Mouse (Mus musculus) liver, postnatal 0 days (tissue): ENCODE data around the gene Olfr749. TPM values are rescaled to one million over a fixed set of nuclear protein-coding genes. Genes with fewer than 3 reads are reported as not detected.
"Not testable (repeated sequence)": the region's sequence is repeated elsewhere in the genome, so short reads cannot be mapped to it uniquely, and the experiment has no call there.

Experiments used
- ATAC-seq: fragments of 200-750 bp; cut with Nextera tagmentation; 2 replicates; pipeline ENCODE4 v1.8.0; 2017; ENCODE audit warnings: mild to moderate bottlenecking, moderate library complexity
- DNase-seq: peaks from one replicate; pipeline ENCODE4 v3.0.0-alpha.2; 2016
- H3K27ac ChIP-seq: fragments of 300-500 bp; sonication (generic); 2 replicates; pipeline ENCODE4 v1.5.1; 2014; ENCODE audit warnings: antibody characterized with exemption, moderate library complexity, mild to moderate bottlenecking, low read depth
- H3K27me3 ChIP-seq: fragments of 300-500 bp; sonication (generic); 2 replicates; pipeline ENCODE4 v1.6.1; 2014; ENCODE audit warnings: low read length, control low read depth, mixed read lengths; ENCODE audit not compliant: insufficient read depth
- H3K36me3 ChIP-seq: fragments of 300-500 bp; sonication (generic); replicated peaks from 2 replicates; pipeline ENCODE4 v1.6.1; 2014; ENCODE audit warnings: mild to moderate bottlenecking, control low read depth, low read length, moderate library complexity, mixed read lengths; ENCODE audit not compliant: insufficient read depth
- H3K4me1 ChIP-seq: fragments of 300-500 bp; sonication (generic); 2 replicates; pipeline ENCODE4 v1.6.1; 2014; ENCODE audit warnings: antibody characterized with exemption, mild to moderate bottlenecking, control low read depth; ENCODE audit not compliant: insufficient read depth
- H3K4me2 ChIP-seq: fragments of 300-500 bp; sonication (generic); 2 replicates; pipeline ENCODE4 v1.6.1; 2014; ENCODE audit warnings: low read depth, mild to moderate bottlenecking, low read length, moderate library complexity, mixed read lengths
- H3K4me3 ChIP-seq: fragments of 300-500 bp; sonication (generic); 2 replicates; pipeline ENCODE4 v1.5.1; 2014; ENCODE audit warnings: low read depth, low read length
- H3K9ac ChIP-seq: fragments of 300-500 bp; sonication (generic); replicated peaks from 2 replicates; pipeline ENCODE4 v1.6.1; 2014; ENCODE audit warnings: mild to moderate bottlenecking, moderate library complexity
- H3K9me3 ChIP-seq: fragments of 300-500 bp; sonication (generic); 2 replicates; pipeline ENCODE4 v1.6.1; 2016; ENCODE audit warnings: mild to moderate bottlenecking, control low read depth, low read length, mixed read lengths
- CTCF ChIP-seq: sonication (generic); IDR thresholded peaks from 2 replicates; pipeline ENCODE4 v1.5.1; 2016; ENCODE audit warnings: antibody characterized with exemption, low read depth
- EP300 ChIP-seq: IDR thresholded peaks from 2 replicates; pipeline ENCODE4 v1.6.1; 2016; ENCODE audit warnings: antibody characterized with exemption, low read depth, mild to moderate bottlenecking
- WGBS: fragments of 180-500 bp; shearing (Covaris S2); extraction: QIAGEN DNeasy Blood & Tissue Kit; methylation state at CpG from one replicate; pipeline ENCODE4 v1.1.7; 2014; ENCODE audit not compliant: insufficient replicate concordance; 5-methylcytosine and 5-hydroxymethylcytosine counted together
- polyA plus RNA-seq: library from polyadenylated mRNA; unstranded; fragments of >200 nt; fragmentation: Nextera tagmentation; extraction: Ambion mirVana; gene quantifications from 2 replicates; pipeline ENCODE4 v1.2.1, GENCODE M21; 2015

Olfr749 gene
- polyA plus RNA-seq, 1 experiment from 2014 or later: not detected

DNA sequence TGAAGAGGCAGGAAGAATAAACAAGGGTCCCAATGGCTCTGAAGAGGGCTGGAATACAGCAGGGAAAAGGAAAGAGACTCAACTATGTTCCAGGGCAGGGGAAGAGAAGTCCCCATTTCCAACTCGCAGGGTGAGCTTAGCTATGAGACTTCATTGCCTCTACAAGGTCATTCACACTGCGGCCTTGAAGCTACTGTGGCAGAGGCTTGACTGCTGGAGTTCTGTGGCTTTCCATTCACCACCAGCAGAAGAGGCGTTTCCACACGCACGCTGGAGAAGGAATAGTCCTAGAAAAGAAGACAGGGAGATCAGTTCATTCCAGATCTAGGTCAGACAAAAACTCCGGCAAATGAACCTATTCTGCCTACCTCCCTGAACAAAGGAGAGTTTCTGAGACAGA is 20.8 kb upstream of the Olfr749 start:
- no peak overlapping the region for H3K4me2 ChIP-seq
- H3K4me3 ChIP-seq: no peak overlapping the region
- H3K4me1 ChIP-seq: no peaks in the 10 kb centered on the region
- no peak for DNase-seq
- 88% methylated on average over 6 of the region's 6 CpGs for whole genome bisulfite sequencing
- TF ChIP-seq CTCF (no peak), EP300 (no peak)
- no peak overlapping the region for H3K9ac ChIP-seq
- no peaks in the 10 kb centered on the region for H3K27me3 ChIP-seq
- H3K27ac ChIP-seq: no peak overlapping the region
- no peak for ATAC-seq
- H3K9me3 ChIP-seq: no peaks in the 10 kb centered on the region
- H3K36me3 ChIP-seq: peaks cover 22% of the 10 kb centered on the region

DNA sequence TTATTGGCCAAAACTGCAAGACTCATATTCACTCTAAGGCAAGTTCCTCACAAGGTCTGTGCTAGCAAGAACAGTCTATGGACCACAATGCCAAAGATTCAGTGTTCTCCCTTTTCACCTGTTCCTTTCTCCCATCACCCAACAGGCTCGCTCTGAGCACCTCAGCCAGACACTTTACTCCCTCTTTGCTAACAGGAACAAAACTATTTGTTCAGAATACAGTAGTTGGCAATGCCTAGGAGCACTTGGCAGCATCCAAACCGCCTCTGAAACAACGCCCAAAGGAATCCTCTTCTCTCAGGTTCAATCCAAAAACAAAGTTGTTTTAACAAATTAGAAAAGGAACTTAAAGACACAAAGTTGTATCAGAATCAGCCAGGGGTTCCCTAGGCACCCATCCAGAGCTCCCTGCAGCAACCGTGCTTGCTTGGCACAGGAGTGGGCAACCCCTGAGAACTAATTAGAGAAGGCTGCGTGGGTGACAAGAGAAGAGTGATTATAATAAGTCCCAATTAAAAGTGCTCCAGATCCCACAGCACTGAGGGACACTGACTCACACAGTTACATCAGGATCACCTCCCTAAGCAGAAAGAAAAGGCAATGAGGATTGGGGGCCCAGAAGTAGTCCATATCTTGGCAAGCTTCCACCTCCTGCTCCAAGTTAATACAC is 13.7 kb upstream of the Olfr749 start:
- TF ChIP-seq CTCF (no peak), EP300 (no peak)
- Histone ChIP-seq H3K27me3 (no peaks in the 10 kb centered on the region), H3K27ac (no peak overlapping the region), H3K4me2 (no peak overlapping the region), H3K36me3 (no peaks in the 10 kb centered on the region), H3K9me3 (no peaks in the 10 kb centered on the region), H3K4me1 (no peaks in the 10 kb centered on the region), H3K4me3 (no peak overlapping the region), H3K9ac (no peak overlapping the region)
- DNase-seq: no peak
- WGBS: 67% methylated on average over 5 of the region's 5 CpGs
- no peak for ATAC-seq

DNA sequence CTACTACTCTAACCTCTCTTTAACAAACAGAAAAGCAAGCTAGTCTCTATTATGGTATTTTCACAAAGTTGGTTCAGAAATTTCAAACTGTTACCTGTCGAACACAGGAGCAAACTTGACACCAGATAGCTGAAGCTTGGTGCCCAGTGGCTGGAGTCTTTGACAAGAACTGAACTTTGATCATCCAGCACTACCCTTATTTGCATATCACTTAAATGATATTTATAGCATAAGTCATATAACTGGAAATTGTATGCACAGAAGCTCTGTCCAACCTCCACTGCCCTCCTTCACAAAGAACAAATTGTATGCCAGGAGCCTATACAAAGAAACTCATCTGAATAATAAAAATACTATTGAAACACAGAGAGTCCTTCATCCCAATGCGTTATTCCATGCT is 3.3 kb downstream of the Olfr749 start:
- H3K9ac ChIP-seq: no peak overlapping the region
- no peaks in the 10 kb centered on the region for H3K27me3 ChIP-seq
- H3K4me2 ChIP-seq: no peak overlapping the region
- H3K4me3 ChIP-seq: no peak overlapping the region
- WGBS: 62% methylated on average over 2 of the region's 2 CpGs
- TF ChIP-seq CTCF (no peak), EP300 (no peak)
- ATAC-seq (no peak), DNase-seq (no peak)
- no peaks in the 10 kb centered on the region for H3K9me3 ChIP-seq
- no peaks in the 10 kb centered on the region for H3K4me1 ChIP-seq
- no peaks in the 10 kb centered on the region for H3K36me3 ChIP-seq
- H3K27ac ChIP-seq: no peak overlapping the region

DNA sequence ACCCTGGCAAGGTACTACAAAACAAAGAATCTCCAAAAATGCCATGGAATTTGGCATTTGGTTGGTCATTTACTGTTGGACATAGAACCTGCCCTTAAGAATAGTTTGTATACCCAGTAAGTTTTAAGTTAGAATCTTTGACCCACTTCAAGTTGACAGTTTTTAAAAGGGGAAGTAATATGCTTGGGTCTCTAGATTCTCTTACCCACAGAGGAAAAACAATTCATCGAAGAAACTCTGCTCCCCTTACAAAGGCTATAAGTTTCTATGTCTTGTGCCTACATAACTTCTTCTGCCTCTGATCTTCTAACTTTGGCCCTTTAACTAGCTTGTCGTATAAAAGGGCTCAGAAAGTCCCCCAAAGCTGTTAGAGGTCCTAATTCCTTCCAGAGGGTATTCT is 4.6 kb downstream of the Olfr749 start:
- Histone ChIP-seq H3K9ac (no peak overlapping the region), H3K4me2 (no peak overlapping the region), H3K27ac (no peak overlapping the region), H3K4me1 (no peaks in the 10 kb centered on the region), H3K36me3 (no peaks in the 10 kb centered on the region), H3K4me3 (no peak overlapping the region), H3K27me3 (no peaks in the 10 kb centered on the region), H3K9me3 (no peaks in the 10 kb centered on the region)
- no peak for ATAC-seq
- WGBS: 26% methylated on average over 2 of the region's 2 CpGs
- DNase-seq: no peak
- TF ChIP-seq CTCF: no peak
- no peak for TF ChIP-seq EP300

DNA sequence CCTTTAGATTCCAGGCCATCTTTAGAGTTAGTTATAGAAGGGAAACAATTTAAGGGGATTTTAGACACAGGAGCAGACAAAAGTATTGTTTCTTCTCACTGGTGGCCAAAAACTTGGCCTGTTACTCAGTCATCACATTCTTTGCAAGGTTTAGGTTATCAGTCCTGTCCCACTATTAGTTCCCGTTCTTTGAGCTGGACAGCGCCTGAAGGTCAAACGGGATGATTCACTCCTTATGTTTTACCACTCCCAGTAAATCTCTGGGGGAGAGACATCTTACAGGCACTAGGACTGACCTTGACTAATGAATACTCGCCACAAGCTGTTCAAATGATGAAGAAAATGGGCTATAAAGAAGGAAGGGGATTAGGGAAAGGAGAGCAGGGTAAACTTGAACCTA is 22.5 kb downstream of the Olfr749 start:
- not testable (repeated sequence) for H3K4me1 ChIP-seq, DNase-seq, ATAC-seq, H3K9ac ChIP-seq, H3K4me3 ChIP-seq, H3K36me3 ChIP-seq, H3K27me3 ChIP-seq, H3K4me2 ChIP-seq, H3K27ac ChIP-seq, H3K9me3 ChIP-seq
- 81% methylated on average over 3 of the region's 4 CpGs for WGBS

DNA sequence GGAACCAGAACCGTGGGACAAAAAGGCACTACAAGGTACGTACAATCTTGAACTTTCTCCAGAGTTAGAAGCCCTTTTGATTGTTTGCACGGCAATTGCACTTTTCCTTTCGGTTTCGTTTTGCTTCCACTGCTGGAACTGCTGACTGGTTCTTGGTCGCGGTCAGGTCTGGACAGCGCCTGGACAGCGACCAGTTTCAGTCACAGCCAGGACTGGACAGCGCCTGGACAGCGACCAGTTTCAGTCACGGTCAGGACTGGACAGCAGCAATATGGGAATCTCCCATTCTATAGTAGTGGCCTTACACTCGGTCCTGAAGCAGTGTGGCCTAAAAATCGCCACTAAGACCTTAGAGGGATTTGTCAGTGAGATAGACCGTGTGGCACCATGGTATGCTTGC is 25.0 kb downstream of the Olfr749 start:
- ATAC-seq, H3K9ac ChIP-seq, H3K4me1 ChIP-seq, H3K36me3 ChIP-seq, H3K4me2 ChIP-seq, H3K4me3 ChIP-seq, DNase-seq, H3K27ac ChIP-seq, H3K9me3 ChIP-seq, H3K27me3 ChIP-seq: not testable (repeated sequence)
- WGBS: 84% methylated on average over 14 of the region's 15 CpGs

DNA sequence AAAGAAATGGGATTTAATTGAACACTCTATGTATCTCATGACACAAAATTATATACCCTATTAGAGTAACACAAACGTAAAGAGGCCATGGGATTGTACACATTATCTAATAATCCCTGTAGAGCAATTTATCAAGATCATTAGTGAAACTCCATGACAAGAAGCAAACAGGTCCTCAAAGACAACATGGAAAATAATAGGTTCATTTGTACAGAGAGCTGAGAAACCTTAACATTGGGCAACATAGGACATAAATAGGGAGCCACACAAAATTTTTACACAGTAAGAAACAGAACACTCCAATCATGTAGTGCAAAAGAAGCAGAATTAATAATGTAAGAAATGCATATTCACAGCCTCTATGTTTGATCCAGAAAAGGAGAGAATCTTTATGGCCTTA is 37.8 kb downstream of the Olfr749 start, which contains the start of gene Olfr748:
Gene Olfr748 (plus strand): TSS at position 301 of the 400 bp plus-strand sequence.
- Histone ChIP-seq H3K9me3 (no peaks in the 10 kb centered on the region), H3K36me3 (no peaks in the 10 kb centered on the region), H3K4me3 (no peak within 1 kb of the TSS), H3K9ac (no peak within 1 kb of the TSS), H3K4me1 (no peaks in the 10 kb centered on the region), H3K4me2 (no peak within 1 kb of the TSS), H3K27ac (no peak within 1 kb of the TSS), H3K27me3 (no peaks in the 10 kb centered on the region)
- no peak for ATAC-seq
- DNase-seq: no peak
- TF ChIP-seq EP300: no peak
- WGBS: 50% methylated on average over 1 of the region's 1 CpGs
